Mouse (Mus musculus): ENCODE measurements around the gene Rasd1. TPM values are rescaled to one million over a fixed set of nuclear protein-coding genes. Genes with fewer than 3 reads are reported as not detected.

The Rasd1 gene
- polyA plus RNA-seq, 1 experiment = 3.0 TPM

GRCm38 (mm10) chr11:59977831-59978230 is 13.1 kb upstream of the Rasd1 start:
- no peak for TF ChIP-seq POLR2A (IDR thresholded peaks at IDR 0.05; ENCODE audit: borderline replicate concordance, extremely low read depth, low read depth, low read length)
- H3K4me1 ChIP-seq (ENCODE audit: control insufficient read depth, insufficient read depth, low read length) = no peaks in the 10 kb centered on the region
- 78% methylated on average over 5 of the region's 5 CpGs for WGBS
- H3K4me3 ChIP-seq (replicated peaks; ENCODE audit: extremely low read depth, low read depth, low read length) = no peak overlapping the region
- no peak for DNase-seq

- Histone ChIP-seq H3K4me3 (replicated peaks; ENCODE audit: extremely low read depth, low read depth, low read length) (no peak overlapping the region), H3K4me1 (ENCODE audit: control insufficient read depth, insufficient read depth, low read length) (no peaks in the 10 kb centered on the region)
- DNase-seq = no peak
- TF ChIP-seq CTCF (IDR thresholded peaks at IDR 0.05; ENCODE audit: insufficient read depth, low read length) (no peak), POLR2A (IDR thresholded peaks at IDR 0.05; ENCODE audit: borderline replicate concordance, extremely low read depth, low read depth, low read length) (no peak)
- 60% methylated on average over 10 of the region's 10 CpGs for WGBS
Measured at GRCm38 (mm10) chr11:59975241-59975640, 10.5 kb upstream of the Rasd1 start.

- Histone ChIP-seq H3K4me3 (replicated peaks; ENCODE audit: extremely low read depth, low read depth, low read length) (no peak overlapping the region), H3K4me1 (ENCODE audit: control insufficient read depth, insufficient read depth, low read length) (no peaks in the 10 kb centered on the region)
- no peak for DNase-seq
- WGBS = 86% methylated on average over 5 of the region's 5 CpGs
- TF ChIP-seq POLR2A (IDR thresholded peaks at IDR 0.05; ENCODE audit: borderline replicate concordance, extremely low read depth, low read depth, low read length) (no peak), CTCF (IDR thresholded peaks at IDR 0.05; ENCODE audit: insufficient read depth, low read length) (no peak)
Measured at GRCm38 (mm10) chr11:59973389-59973788, 8.6 kb upstream of the Rasd1 start.

- no peaks in the 10 kb centered on the region for H3K4me1 ChIP-seq (ENCODE audit: control insufficient read depth, insufficient read depth, low read length)
- WGBS = 55% methylated on average over 2 of the region's 2 CpGs
- DNase-seq = no peak
- H3K4me3 ChIP-seq (replicated peaks; ENCODE audit: extremely low read depth, low read depth, low read length) = no peak overlapping the region
- TF ChIP-seq CTCF (IDR thresholded peaks at IDR 0.05; ENCODE audit: insufficient read depth, low read length) (no peak), POLR2A (IDR thresholded peaks at IDR 0.05; ENCODE audit: borderline replicate concordance, extremely low read depth, low read depth, low read length) (no peak)
Measured at GRCm38 (mm10) chr11:59971691-59972090, 6.9 kb upstream of the Rasd1 start.

- WGBS = 64% methylated on average over 5 of the region's 5 CpGs
- no peak for DNase-seq
- Histone ChIP-seq H3K4me1 (ENCODE audit: control insufficient read depth, insufficient read depth, low read length) (no peaks in the 10 kb centered on the region), H3K4me3 (replicated peaks; ENCODE audit: extremely low read depth, low read depth, low read length) (no peak overlapping the region)
- TF ChIP-seq POLR2A (IDR thresholded peaks at IDR 0.05; ENCODE audit: borderline replicate concordance, extremely low read depth, low read depth, low read length) = no peak
- no peak for TF ChIP-seq CTCF (IDR thresholded peaks at IDR 0.05; ENCODE audit: insufficient read depth, low read length)
Measured at GRCm38 (mm10) chr11:59970780-59971179, 6.0 kb upstream of the Rasd1 start.

- 100% methylated on average over 1 of the region's 1 CpGs for WGBS
- Histone ChIP-seq H3K4me3 (replicated peaks; ENCODE audit: extremely low read depth, low read depth, low read length) (no peak overlapping the region), H3K4me1 (ENCODE audit: control insufficient read depth, insufficient read depth, low read length) (peaks cover 7% of the 10 kb centered on the region; the same call in 1 of the 2 replicates)
- TF ChIP-seq CTCF (IDR thresholded peaks at IDR 0.05; ENCODE audit: insufficient read depth, low read length) = no peak
- TF ChIP-seq POLR2A (IDR thresholded peaks at IDR 0.05; ENCODE audit: borderline replicate concordance, extremely low read depth, low read depth, low read length) = no peak
- DNase-seq = no peak
Measured at GRCm38 (mm10) chr11:59967765-59968164, 3.0 kb upstream of the Rasd1 start.

- DNase-seq = no peak
- TF ChIP-seq CTCF (IDR thresholded peaks at IDR 0.05; ENCODE audit: insufficient read depth, low read length) (no peak), POLR2A (IDR thresholded peaks at IDR 0.05; ENCODE audit: borderline replicate concordance, extremely low read depth, low read depth, low read length) (no peak)
- 55% methylated on average over 4 of the region's 4 CpGs for WGBS
Measured at GRCm38 (mm10) chr11:59966102-59966483, 1.3 kb upstream of the Rasd1 start.

GRCm38 (mm10) chr11:59965227-59966101 is 720 bp upstream of the Rasd1 start:
- no peak for TF ChIP-seq POLR2A (IDR thresholded peaks at IDR 0.05; ENCODE audit: borderline replicate concordance, extremely low read depth, low read depth, low read length)
- peak; percentile 74 for TF ChIP-seq CTCF (IDR thresholded peaks at IDR 0.05; ENCODE audit: insufficient read depth, low read length)
- Histone ChIP-seq H3K4me3 (replicated peaks; ENCODE audit: extremely low read depth, low read depth, low read length) (peak overlapping the region; percentile 49), H3K4me1 (ENCODE audit: control insufficient read depth, insufficient read depth, low read length) (peaks cover 7% of the 10 kb centered on the region; the same call in 1 of the 2 replicates)
- peak; percentile 83 for DNase-seq
- WGBS = 22% methylated on average over 25 of the region's 25 CpGs

More at GRCm38 (mm10) chr11:59966102-59966483, 1.3 kb upstream of the Rasd1 start:
- H3K4me3 ChIP-seq (replicated peaks; ENCODE audit: extremely low read depth, low read depth, low read length) = no peak overlapping the region
- H3K4me1 ChIP-seq (ENCODE audit: control insufficient read depth, insufficient read depth, low read length) = peaks cover 7% of the 10 kb centered on the region; the same call in 1 of the 2 replicates

- WGBS = 1% methylated on average over 33 of the region's 33 CpGs
- peak; percentile 53 for DNase-seq
- TF ChIP-seq POLR2A (IDR thresholded peaks at IDR 0.05; ENCODE audit: borderline replicate concordance, extremely low read depth, low read depth, low read length) (no peak), CTCF (IDR thresholded peaks at IDR 0.05; ENCODE audit: insufficient read depth, low read length) (no peak)
- Histone ChIP-seq H3K4me1 (ENCODE audit: control insufficient read depth, insufficient read depth, low read length) (peaks cover 7% of the 10 kb centered on the region; the same call in 1 of the 2 replicates), H3K4me3 (replicated peaks; ENCODE audit: extremely low read depth, low read depth, low read length) (peak overlapping the region; percentile 49)
Measured at GRCm38 (mm10) chr11:59964163-59964758, 483 bp downstream of the Rasd1 start.
